Mouse (Mus musculus): ENCODE measurements around the gene Snx9.

The Snx9 gene

GRCm38 (mm10) chr17:5846101-5846500 is 5.0 kb downstream of the Snx9 start:
- no peak for DNase-seq

GRCm38 (mm10) chr17:5848706-5849415 is 7.7 kb downstream of the Snx9 start:
- no peak for DNase-seq

GRCm38 (mm10) chr17:5849421-5849910 is 8.3 kb downstream of the Snx9 start:
- peak; percentile 72 for DNase-seq

- no peak for DNase-seq
Measured at GRCm38 (mm10) chr17:5850031-5850430, 8.9 kb downstream of the Snx9 start.

GRCm38 (mm10) chr17:5850476-5850875 is 9.3 kb downstream of the Snx9 start:
- DNase-seq: no peak

- no peak for DNase-seq
Measured at GRCm38 (mm10) chr17:5853936-5854335, 12.8 kb downstream of the Snx9 start.

- no peak for DNase-seq
Measured at GRCm38 (mm10) chr17:5855560-5855959, 14.4 kb downstream of the Snx9 start.

- no peak for DNase-seq
Measured at GRCm38 (mm10) chr17:5856426-5856825, 15.3 kb downstream of the Snx9 start.

GRCm38 (mm10) chr17:5857206-5857605 is 16.1 kb downstream of the Snx9 start:
- no peak for DNase-seq

- no peak for DNase-seq
Measured at GRCm38 (mm10) chr17:5858209-5858608, 17.1 kb downstream of the Snx9 start.

GRCm38 (mm10) chr17:5862285-5862684 is 21.2 kb downstream of the Snx9 start:
- no peak for DNase-seq

- DNase-seq: no peak
Measured at GRCm38 (mm10) chr17:5862869-5863268, 21.7 kb downstream of the Snx9 start.

GRCm38 (mm10) chr17:5863745-5864144 is 22.6 kb downstream of the Snx9 start:
- no peak for DNase-seq

- no peak for DNase-seq
Measured at GRCm38 (mm10) chr17:5867456-5867855, 26.3 kb downstream of the Snx9 start.

- DNase-seq: no peak
Measured at GRCm38 (mm10) chr17:5868319-5869031, 27.3 kb downstream of the Snx9 start.

GRCm38 (mm10) chr17:5869461-5869860 is 28.3 kb downstream of the Snx9 start:
- no peak for DNase-seq

- DNase-seq: no peak
Measured at GRCm38 (mm10) chr17:5870002-5870401, 28.9 kb downstream of the Snx9 start.

GRCm38 (mm10) chr17:5870696-5871095 is 29.6 kb downstream of the Snx9 start:
- no peak for DNase-seq

GRCm38 (mm10) chr17:5872506-5872905 is 31.4 kb downstream of the Snx9 start:
- peak; percentile 16 for DNase-seq

- DNase-seq: no peak
Measured at GRCm38 (mm10) chr17:5874565-5874964, 33.4 kb downstream of the Snx9 start.

- no peak for DNase-seq
Measured at GRCm38 (mm10) chr17:5877611-5878157, 36.6 kb downstream of the Snx9 start.

GRCm38 (mm10) chr17:5878878-5879277 is 37.7 kb downstream of the Snx9 start:
- no peak for DNase-seq

- peak; percentile 24 for DNase-seq
Measured at GRCm38 (mm10) chr17:5885474-5885873, 44.3 kb downstream of the Snx9 start.
